Mouse (Mus musculus): ENCODE data around the gene Cfap100.

- TF ChIP-seq CTCF (IDR thresholded peaks at IDR 0.05; ENCODE audit: low read depth, low read length) (no peak), POLR2A (IDR thresholded peaks at IDR 0.05; ENCODE audit: insufficient read depth, low read length) (no peak), EP300 (IDR thresholded peaks at IDR 0.05; ENCODE audit: insufficient read depth, low read depth, low read length) (no peak)
Observed at GRCm38 (mm10) chr6:90437041-90437440, 8.4 kb upstream of the Cfap100 start.

Data from ES-Bruce4 (cell line).